Mouse (Mus musculus) left cerebral cortex, adult 18-20 months (tissue): ENCODE measurements around the gene Tacc2. TPM values are rescaled to one million over a fixed set of nuclear protein-coding genes. Genes with fewer than 3 reads are reported as not detected.

Experiments used
- DNase-seq, 2 experiments: peaks; one replicate each; pipeline ENCODE4 v3.0.0; 2021 to 2022; ENCODE audit warnings: low spot score in 2 of 2, mixed read lengths in 1 of 2
- total RNA-seq, 2 experiments: library from RNA; stranded (reverse); gene quantifications; 2 replicates each; pipeline ENCODE4 v1.2.3; 2021

The Tacc2 gene
- total RNA-seq, 2 experiments from 2014 or later, result 61.9 to 68.9 TPM

GRCm38 (mm10) chr7:130716341-130716740 is 139.1 kb downstream of the Tacc2 start:
- no peak for DNase-seq

- DNase-seq, result no peak
Measured at GRCm38 (mm10) chr7:130716989-130717388, 139.8 kb downstream of the Tacc2 start.

- no peak for DNase-seq
Measured at GRCm38 (mm10) chr7:130719931-130720598, 142.8 kb downstream of the Tacc2 start.

- no peak for DNase-seq
Measured at GRCm38 (mm10) chr7:130720646-130721335, 143.6 kb downstream of the Tacc2 start.

- no peak for DNase-seq
Measured at GRCm38 (mm10) chr7:130726185-130726584, 148.9 kb downstream of the Tacc2 start.

GRCm38 (mm10) chr7:130726724-130727422 is 149.6 kb downstream of the Tacc2 start:
- no peak for DNase-seq

- DNase-seq, result no peak
Measured at GRCm38 (mm10) chr7:130727560-130727959, 150.3 kb downstream of the Tacc2 start.

- DNase-seq, result no peak
Measured at GRCm38 (mm10) chr7:130731792-130732191, 154.6 kb downstream of the Tacc2 start.

GRCm38 (mm10) chr7:130732908-130733307 is 155.7 kb downstream of the Tacc2 start:
- no peak for DNase-seq

- DNase-seq, result no peak
Measured at GRCm38 (mm10) chr7:130733423-130733822, 156.2 kb downstream of the Tacc2 start.

- no peak for DNase-seq
Measured at GRCm38 (mm10) chr7:130734195-130734787, 157.1 kb downstream of the Tacc2 start.

- DNase-seq, result no peak
Measured at GRCm38 (mm10) chr7:130741099-130741498, 163.9 kb downstream of the Tacc2 start.

GRCm38 (mm10) chr7:130743239-130744025 is 166.2 kb downstream of the Tacc2 start:
- no peak for DNase-seq

GRCm38 (mm10) chr7:130749165-130749564 is 171.9 kb downstream of the Tacc2 start:
- DNase-seq, result no peak

- peak in 1 of 2 experiments; percentile 34 for DNase-seq
Measured at GRCm38 (mm10) chr7:130750752-130751490, 173.7 kb downstream of the Tacc2 start.

- no peak for DNase-seq
Measured at GRCm38 (mm10) chr7:130751678-130752077, 174.4 kb downstream of the Tacc2 start.

- no peak for DNase-seq
Measured at GRCm38 (mm10) chr7:130754790-130755189, 177.6 kb downstream of the Tacc2 start.

- no peak for DNase-seq
Measured at GRCm38 (mm10) chr7:130756343-130756835, 179.2 kb downstream of the Tacc2 start.

- no peak for DNase-seq
Measured at GRCm38 (mm10) chr7:130757326-130757865, 180.2 kb downstream of the Tacc2 start.
